Mouse (Mus musculus) adrenal gland, postnatal 4 days (tissue): ENCODE results near the gene Pam16. TPM values are rescaled to one million over a fixed set of nuclear protein-coding genes. Genes with fewer than 3 reads are reported as not detected.

Experiments used
- DNase-seq, 2 experiments: peaks; one replicate each; pipeline ENCODE4 v3.0.0; 2021 to 2022; ENCODE audit warnings: low spot score in 2 of 2, mixed read lengths in 2 of 2
- total RNA-seq, 2 experiments: library from RNA; stranded (reverse); gene quantifications; 2 replicates each; pipeline ENCODE4 v1.2.3; 2021

The Pam16 gene
- total RNA-seq, 2 experiments from 2014 or later, result 68.8 to 72.6 TPM

GRCm38 (mm10) chr16:4613736-4614135 is 11.1 kb downstream of the Pam16 start:
- DNase-seq, result no peak

DNA sequence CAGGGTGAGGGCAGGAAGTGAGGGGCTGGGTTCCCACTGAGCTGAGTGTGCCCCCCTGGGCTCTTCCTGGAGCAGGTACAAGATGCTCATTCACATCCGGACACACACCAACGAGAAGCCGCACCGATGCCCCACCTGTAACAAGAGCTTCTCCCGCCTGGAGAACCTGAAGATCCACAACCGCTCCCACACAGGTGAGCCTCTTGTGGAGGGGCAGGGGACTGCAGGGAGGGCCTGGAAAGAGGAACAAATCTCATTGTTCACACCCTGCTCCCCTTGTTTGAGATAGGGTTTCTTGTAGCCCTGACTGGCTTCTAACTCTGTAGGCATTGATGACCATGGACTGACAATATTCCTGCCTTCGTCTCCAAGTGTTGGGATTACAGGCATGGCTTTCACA is 13.1 kb downstream of the Pam16 start:
- DNase-seq, result no peak

DNA sequence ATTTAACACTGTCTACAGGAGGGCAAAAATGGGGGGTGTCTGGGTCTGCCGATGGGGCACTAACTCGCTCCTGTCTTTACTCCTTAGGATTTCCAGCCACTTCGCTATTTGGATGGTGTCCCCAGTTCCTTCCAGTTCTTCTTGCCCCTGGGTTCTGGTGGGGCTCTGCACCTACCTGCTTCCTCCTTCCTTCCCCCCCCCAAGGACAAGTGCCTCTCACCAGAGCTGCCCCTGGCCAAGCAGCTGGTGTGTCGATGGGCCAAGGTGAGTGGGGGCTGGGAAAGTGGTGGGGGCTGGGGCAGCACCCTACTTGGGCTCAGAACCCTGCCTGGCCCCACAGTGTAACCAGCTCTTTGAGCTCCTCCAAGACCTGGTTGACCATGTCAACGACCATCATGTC is 13.6 kb downstream of the Pam16 start:
- no peak for DNase-seq

GRCm38 (mm10) chr16:4608532-4609059 is 16.2 kb downstream of the Pam16 start:
- DNase-seq, result no peak

- peak; percentile 60 to 62 for DNase-seq
Measured at GRCm38 (mm10) chr16:4607818-4608531, 16.8 kb downstream of the Pam16 start.

- DNase-seq, result no peak
Measured at GRCm38 (mm10) chr16:4606431-4607084, 18.2 kb downstream of the Pam16 start.

DNA sequence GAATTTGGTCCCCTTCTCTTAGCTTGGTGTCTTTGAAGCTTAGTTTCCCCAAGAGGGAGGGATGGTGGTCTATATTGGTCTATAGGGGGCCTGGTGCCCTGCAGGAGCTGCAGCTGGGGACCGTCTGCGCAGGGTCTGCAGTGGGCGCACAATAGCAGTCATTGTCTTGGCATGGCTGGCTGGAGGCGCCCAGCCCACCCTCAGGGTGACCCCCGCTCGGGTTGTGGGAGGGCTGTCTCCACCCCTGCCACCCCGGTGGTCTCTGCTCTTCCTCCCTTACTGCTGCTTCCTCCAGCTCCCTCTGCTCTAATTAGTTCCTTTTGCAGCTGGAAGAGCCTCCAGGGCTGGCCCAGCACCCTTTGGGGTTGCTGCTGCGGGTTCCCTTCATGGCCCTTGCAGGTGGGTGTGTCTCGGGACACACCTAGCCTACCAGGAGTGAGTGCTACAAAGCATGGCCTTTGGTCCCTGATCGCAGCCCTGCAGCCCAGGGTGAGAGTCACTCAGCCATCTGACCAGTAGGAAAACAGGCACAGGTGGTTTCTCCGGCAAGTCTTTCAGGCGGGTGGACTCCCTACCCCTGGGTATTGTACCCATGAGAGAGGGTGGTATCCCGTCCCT is 19.2 kb downstream of the Pam16 start:
- DNase-seq, result no peak

DNA sequence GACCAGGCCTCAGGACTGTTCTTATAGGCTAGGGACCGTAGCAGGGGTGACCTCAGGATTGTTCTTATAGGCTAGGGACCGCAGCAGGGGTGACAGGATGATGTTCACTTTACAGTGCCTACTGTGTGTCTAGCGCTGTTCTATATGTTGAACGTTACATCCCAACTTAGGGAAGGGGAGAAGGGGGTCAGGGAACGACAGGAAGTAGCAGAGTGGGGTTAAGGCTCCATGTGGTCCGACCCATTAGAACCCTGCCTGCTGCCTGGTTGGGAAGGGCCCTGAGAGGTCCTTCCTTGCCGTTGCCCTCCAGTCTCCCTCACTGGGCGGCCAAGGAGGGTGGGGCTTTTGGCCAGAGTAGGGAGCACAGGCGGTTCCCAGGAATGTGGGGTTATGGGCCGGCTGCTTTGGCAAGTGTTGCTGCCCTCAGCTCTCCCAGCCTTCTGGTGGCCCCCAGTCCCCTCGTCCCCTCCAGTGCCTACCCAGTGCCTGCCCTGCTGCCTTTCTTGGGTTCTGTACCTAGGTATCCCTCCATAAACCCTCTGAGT is 20.4 kb downstream of the Pam16 start:
- no peak for DNase-seq

GRCm38 (mm10) chr16:4603453-4603837 is 21.3 kb downstream of the Pam16 start:
- DNase-seq, result no peak

DNA sequence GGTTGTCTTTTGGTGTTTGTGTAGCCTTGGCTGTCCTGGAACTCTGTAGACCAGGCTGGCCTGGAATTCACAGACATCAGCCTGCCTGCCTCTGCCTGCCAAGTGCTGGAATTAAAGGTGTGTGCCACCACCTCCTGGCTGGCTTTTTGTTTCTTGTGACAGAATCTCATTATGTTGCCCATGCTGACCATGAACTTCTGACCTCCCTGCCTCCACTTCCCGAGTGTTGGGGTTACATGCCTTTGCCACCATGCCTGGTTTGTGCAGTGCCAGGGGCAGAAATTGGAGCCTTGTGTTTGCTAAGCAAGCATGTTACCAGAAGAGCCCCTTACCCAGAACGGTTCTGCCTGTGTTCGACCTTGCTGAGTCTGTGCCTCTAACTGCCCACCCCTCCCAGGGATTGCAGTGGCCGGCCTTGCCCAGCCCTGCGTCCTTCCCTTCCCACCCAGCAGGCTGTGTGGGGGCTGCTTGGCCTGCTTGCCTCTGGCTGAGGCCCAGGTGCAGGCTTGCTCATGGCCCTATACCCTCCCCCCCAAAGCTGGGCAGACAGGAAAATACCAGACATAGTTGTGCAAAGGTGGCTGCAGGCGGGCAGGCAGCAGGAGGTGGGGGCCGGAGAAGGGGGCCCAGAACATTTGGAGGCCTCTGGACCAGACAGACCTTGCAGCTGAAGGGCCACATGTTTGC is 21.9 kb downstream of the Pam16 start:
- DNase-seq, result no peak

DNA sequence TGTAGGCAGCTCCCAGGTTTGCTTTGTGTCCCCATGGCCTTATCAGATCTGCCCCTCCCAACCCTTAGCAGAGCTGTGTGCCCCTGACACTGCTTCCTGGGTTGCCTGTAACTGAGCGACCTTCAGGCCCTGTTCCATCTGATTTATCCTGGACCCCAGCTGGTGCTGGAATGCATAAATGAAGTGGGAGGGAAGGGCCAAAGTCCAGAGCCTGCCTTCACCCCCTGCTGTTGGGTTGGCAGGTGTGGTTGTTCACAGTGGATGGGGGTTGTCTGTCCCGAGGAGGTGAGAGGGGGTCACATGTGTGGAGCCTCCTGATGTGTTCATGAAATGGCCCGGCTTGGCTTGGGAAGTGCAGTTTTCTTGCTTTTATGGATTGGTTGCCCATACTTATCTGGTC is 22.6 kb downstream of the Pam16 start:
- no peak for DNase-seq

DNA sequence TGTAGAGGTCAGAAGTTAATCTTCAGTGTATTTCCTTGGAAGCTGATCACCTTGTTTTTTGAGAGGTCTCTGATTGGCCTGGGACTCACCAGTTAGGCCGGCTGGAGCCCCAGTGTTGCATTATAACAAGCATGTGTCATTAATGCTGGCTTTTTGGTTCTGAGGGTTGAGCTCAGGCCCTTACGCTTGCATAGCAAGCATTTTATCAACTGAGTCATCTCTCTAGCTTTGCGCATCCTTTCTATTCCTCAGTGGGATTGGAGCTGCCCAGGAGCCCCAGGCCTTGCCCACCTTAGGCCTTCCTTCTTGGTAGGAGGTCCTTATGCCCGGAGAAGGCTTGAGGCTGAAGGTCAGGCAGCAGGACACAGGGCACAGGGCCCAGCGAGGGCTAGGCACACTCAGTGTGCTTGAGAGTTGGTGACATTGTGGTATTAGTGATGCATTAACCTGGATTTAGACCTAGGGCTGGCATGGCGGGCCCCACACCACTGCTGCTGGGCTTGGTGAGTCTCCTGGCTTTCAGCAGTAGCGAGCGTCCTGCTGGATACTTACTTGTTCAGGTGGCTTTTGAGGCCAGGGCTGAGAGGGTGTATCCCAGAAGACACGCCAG is 24.0 kb downstream of the Pam16 start:
- DNase-seq, result no peak

DNA sequence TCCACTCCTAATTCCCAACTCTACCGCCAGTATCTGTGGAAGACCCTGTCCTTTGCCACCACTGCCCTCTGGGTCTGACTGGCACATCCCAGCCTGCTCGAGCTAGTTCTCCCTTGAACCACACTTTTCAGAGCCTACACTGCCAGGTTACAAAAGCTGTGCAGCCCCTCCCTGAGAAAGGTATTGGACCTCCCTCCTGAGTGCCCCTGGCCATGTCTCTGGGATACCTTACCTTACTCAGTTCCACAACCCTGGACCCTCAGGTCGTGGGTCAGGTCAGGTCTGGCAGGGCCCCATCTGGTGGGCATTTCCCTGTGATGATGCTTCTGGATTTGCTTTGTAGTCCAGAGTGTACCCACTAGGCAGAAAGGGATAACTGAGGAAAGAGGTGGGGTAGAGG is 25.2 kb downstream of the Pam16 start:
- DNase-seq, result no peak

GRCm38 (mm10) chr16:4598891-4599543 is 25.8 kb downstream of the Pam16 start:
- DNase-seq, result no peak

DNA sequence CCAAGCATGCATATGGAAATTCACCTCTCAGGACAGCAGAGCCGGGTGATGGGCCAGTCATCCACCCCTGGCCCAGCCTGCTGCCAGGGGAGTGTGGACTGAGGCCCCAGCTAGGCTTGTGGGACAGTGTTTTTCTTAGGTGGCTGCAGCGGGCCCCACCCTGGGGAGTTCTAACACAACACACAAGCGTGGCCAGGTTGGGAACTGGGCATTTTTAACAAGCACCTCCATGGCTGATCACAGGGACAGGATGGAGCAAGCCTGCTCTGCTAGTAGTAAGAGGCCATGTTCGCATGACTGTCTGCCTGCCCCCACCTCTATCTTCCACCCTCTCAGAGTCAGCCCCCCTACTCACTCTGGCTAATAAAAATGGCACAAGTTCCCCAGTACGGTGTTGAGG is 26.7 kb downstream of the Pam16 start:
- no peak for DNase-seq

DNA sequence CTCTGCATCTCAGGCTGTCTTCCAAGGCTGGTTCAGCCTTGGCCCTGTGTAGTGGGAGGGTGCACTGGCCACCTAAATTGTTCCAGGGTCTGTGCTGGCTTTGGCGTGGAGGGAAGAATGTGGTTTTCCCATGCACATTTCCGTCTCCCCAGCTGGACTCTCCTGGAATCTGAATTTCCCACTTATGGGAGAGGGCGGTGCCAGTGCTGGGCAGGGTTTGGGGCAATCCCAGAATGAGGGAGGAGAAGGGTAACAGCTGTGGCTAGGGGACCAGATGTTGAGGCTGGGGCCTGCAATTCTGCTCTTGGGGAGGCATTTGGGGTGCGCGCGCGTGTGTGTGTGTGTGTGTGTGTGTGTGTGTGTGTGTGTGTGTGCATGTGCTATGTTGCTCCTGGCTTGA is 27.5 kb downstream of the Pam16 start:
- no peak for DNase-seq

DNA sequence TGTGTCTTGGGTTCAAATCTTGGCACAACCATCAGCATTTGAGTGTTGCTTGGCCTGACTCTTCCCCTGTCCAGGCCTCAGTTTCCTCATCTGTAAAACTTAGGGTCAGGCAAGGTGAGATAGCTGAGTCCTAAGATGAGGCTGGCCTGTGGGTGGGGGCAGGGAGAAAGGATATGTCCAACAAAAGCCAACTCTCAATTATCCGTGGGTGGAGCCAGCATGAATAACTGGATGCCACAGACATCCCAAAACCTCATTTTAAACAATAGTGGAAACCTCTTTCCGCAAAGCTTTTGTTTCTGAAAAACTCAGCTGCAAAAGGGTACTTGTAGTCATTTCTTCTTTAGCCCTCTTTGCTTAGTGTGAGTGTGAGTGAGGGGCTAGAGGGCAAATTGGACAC is 28.0 kb downstream of the Pam16 start:
- no peak for DNase-seq

DNA sequence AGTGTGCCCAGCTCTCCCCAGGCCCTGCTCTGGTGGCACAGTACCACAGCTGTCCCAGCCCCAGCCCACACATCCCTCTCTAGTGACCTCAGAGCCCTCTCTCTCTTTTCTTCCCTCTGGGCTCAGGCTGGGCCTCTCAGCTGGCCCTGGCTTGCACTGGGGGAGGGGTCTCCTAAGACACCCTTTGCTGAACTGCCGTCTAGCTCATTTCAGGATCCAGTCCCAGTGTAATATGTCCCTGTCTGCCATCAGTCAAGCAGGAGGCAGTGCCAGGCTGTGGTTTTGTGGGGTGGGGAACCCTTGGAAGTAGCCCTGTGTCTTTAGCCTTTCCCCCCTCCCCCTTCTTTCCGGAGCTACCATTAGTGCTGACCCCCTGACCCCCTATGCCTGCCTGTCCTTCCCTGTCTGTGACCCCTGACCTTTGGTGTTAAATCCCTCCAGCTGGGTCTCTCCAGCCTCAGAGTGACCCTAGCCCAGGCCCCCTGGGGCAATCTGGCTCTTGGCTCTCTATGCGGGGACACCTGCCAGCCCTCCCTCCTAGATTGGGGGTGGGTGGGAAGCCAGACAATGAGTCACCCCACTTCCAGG is 28.6 kb downstream of the Pam16 start:
- no peak for DNase-seq

DNA sequence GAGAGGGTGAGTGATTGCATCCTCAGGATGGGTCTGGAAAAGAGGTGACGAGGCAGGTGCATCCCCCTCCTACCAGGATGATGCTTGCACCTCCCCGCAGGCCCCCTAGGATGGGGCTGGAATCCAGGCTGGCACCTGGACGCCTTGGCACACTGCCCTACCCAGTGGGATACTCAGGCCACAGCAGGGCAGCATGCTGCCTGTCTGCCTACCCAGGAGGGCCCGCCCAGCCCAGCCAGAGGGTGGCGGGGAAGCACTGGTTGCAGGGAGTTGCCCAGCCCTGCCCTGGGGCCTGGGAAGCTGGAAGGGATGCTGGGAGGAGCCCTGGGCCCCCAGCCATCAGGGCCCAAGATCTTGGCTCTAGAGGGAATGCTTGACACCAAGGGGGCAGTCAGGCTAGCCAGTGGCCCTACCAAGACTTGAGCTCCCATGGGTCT is 29.2 kb downstream of the Pam16 start:
- no peak for DNase-seq
